Mouse (Mus musculus): ENCODE data around the gene Pla2g4b. TPM values are rescaled to one million over a fixed set of nuclear protein-coding genes. Genes with fewer than 3 reads are reported as not detected.
A peak's percentile ranks its signal among the peaks of the same experiment; 100 is the strongest.

The Pla2g4b gene
- polyA plus RNA-seq, 1 experiment from 2014 or later: 2.5 TPM

- Histone ChIP-seq H3K9me3 (ENCODE audit: control insufficient read depth, low read length) (no peaks in the 10 kb centered on the region), H3K36me3 (ENCODE audit: control insufficient read depth, insufficient read depth, low read length) (no peaks in the 10 kb centered on the region), H3K4me3 (ENCODE audit: low read depth, low read length) (no peak overlapping the region), H3K4me2 (replicated peaks; ENCODE audit: low read depth, low read length) (no peak overlapping the region), H3K4me1 (replicated peaks; ENCODE audit: control insufficient read depth, insufficient read depth, low read length) (no peaks in the 10 kb centered on the region), H3K27ac (ENCODE audit: low read depth, low read length) (no peak overlapping the region), H3K9ac (ENCODE audit: low read depth, low read length) (no peak overlapping the region), H3K27me3 (ENCODE audit: control insufficient read depth, insufficient read depth, low read length) (no peaks in the 10 kb centered on the region)
- WGBS: 82% methylated on average over 6 of the region's 6 CpGs
- no peak for DNase-seq (ENCODE audit: low spot score)
- no peak for ATAC-seq (ENCODE audit: low FRiP score)
These were observed 31.4 kb downstream of the Pla2g4b start for GRCm38 (mm10) chr2:120064639-120065038.

- DNase-seq (ENCODE audit: low spot score): no peak
- Histone ChIP-seq H3K4me2 (replicated peaks; ENCODE audit: low read depth, low read length) (no peak overlapping the region), H3K9ac (ENCODE audit: low read depth, low read length) (no peak overlapping the region), H3K27ac (ENCODE audit: low read depth, low read length) (no peak overlapping the region), H3K9me3 (ENCODE audit: control insufficient read depth, low read length) (no peaks in the 10 kb centered on the region), H3K4me3 (ENCODE audit: low read depth, low read length) (no peak overlapping the region), H3K36me3 (ENCODE audit: control insufficient read depth, insufficient read depth, low read length) (no peaks in the 10 kb centered on the region), H3K4me1 (replicated peaks; ENCODE audit: control insufficient read depth, insufficient read depth, low read length) (no peaks in the 10 kb centered on the region), H3K27me3 (ENCODE audit: control insufficient read depth, insufficient read depth, low read length) (no peaks in the 10 kb centered on the region)
- 87% methylated on average over 10 of the region's 10 CpGs for WGBS
- ATAC-seq (ENCODE audit: low FRiP score): no peak
These were observed 32.0 kb downstream of the Pla2g4b start for GRCm38 (mm10) chr2:120065243-120065642.

- DNase-seq (ENCODE audit: low spot score) (no peak), ATAC-seq (ENCODE audit: low FRiP score) (no peak)
- Histone ChIP-seq H3K4me1 (replicated peaks; ENCODE audit: control insufficient read depth, insufficient read depth, low read length) (no peaks in the 10 kb centered on the region), H3K9me3 (ENCODE audit: control insufficient read depth, low read length) (no peaks in the 10 kb centered on the region), H3K4me2 (replicated peaks; ENCODE audit: low read depth, low read length) (no peak overlapping the region), H3K27me3 (ENCODE audit: control insufficient read depth, insufficient read depth, low read length) (no peaks in the 10 kb centered on the region), H3K27ac (ENCODE audit: low read depth, low read length) (no peak overlapping the region), H3K4me3 (ENCODE audit: low read depth, low read length) (no peak overlapping the region), H3K36me3 (ENCODE audit: control insufficient read depth, insufficient read depth, low read length) (no peaks in the 10 kb centered on the region), H3K9ac (ENCODE audit: low read depth, low read length) (no peak overlapping the region)
- WGBS: 86% methylated on average over 3 of the region's 3 CpGs
These were observed 33.0 kb downstream of the Pla2g4b start for GRCm38 (mm10) chr2:120066224-120066623.

- Histone ChIP-seq H3K9ac (ENCODE audit: low read depth, low read length) (peak overlapping the region; percentile 42; the same call in 1 of the 2 replicates), H3K4me1 (replicated peaks; ENCODE audit: control insufficient read depth, insufficient read depth, low read length) (no peaks in the 10 kb centered on the region), H3K4me2 (replicated peaks; ENCODE audit: low read depth, low read length) (no peak overlapping the region), H3K27ac (ENCODE audit: low read depth, low read length) (no peak overlapping the region), H3K36me3 (ENCODE audit: control insufficient read depth, insufficient read depth, low read length) (no peaks in the 10 kb centered on the region), H3K9me3 (ENCODE audit: control insufficient read depth, low read length) (no peaks in the 10 kb centered on the region), H3K4me3 (ENCODE audit: low read depth, low read length) (no peak overlapping the region), H3K27me3 (ENCODE audit: control insufficient read depth, insufficient read depth, low read length) (no peaks in the 10 kb centered on the region)
- ATAC-seq (ENCODE audit: low FRiP score) (peak; percentile 59), DNase-seq (ENCODE audit: low spot score) (peak; percentile 68)
- 36% methylated on average over 16 of the region's 16 CpGs for whole genome bisulfite sequencing
These were observed 35.6 kb downstream of the Pla2g4b start for GRCm38 (mm10) chr2:120068555-120069465.

- no peak overlapping the region for H3K27ac ChIP-seq (ENCODE audit: low read depth, low read length)
- 72% methylated on average over 8 of the region's 8 CpGs for WGBS
- no peak overlapping the region for H3K4me2 ChIP-seq (replicated peaks; ENCODE audit: low read depth, low read length)
- DNase-seq (ENCODE audit: low spot score) (no peak), ATAC-seq (ENCODE audit: low FRiP score) (0 out of 2 replicates have a peak, but pooled peaks have one; percentile 7)
- no peaks in the 10 kb centered on the region for H3K9me3 ChIP-seq (ENCODE audit: control insufficient read depth, low read length)
- H3K4me3 ChIP-seq (ENCODE audit: low read depth, low read length): no peak overlapping the region
- no peaks in the 10 kb centered on the region for H3K4me1 ChIP-seq (replicated peaks; ENCODE audit: control insufficient read depth, insufficient read depth, low read length)
- no peaks in the 10 kb centered on the region for H3K36me3 ChIP-seq (ENCODE audit: control insufficient read depth, insufficient read depth, low read length)
- H3K27me3 ChIP-seq (ENCODE audit: control insufficient read depth, insufficient read depth, low read length): no peaks in the 10 kb centered on the region
- H3K9ac ChIP-seq (ENCODE audit: low read depth, low read length): 0 out of 2 replicates have a peak overlapping the region, but pooled peaks have one; percentile 15
These were observed 36.3 kb downstream of the Pla2g4b start for GRCm38 (mm10) chr2:120069466-120069990.

GRCm38 (mm10) chr2:120074096-120074495, 40.9 kb downstream of the Pla2g4b start:
- Histone ChIP-seq H3K4me3 (ENCODE audit: low read depth, low read length) (no peak overlapping the region), H3K9me3 (ENCODE audit: control insufficient read depth, low read length) (no peaks in the 10 kb centered on the region), H3K9ac (ENCODE audit: low read depth, low read length) (no peak overlapping the region), H3K27ac (ENCODE audit: low read depth, low read length) (no peak overlapping the region), H3K36me3 (ENCODE audit: control insufficient read depth, insufficient read depth, low read length) (no peaks in the 10 kb centered on the region), H3K27me3 (ENCODE audit: control insufficient read depth, insufficient read depth, low read length) (peaks cover 18% of the 10 kb centered on the region), H3K4me1 (replicated peaks; ENCODE audit: control insufficient read depth, insufficient read depth, low read length) (no peaks in the 10 kb centered on the region; the same call in 1 of the 2 replicates), H3K4me2 (replicated peaks; ENCODE audit: low read depth, low read length) (no peak overlapping the region)
- DNase-seq (ENCODE audit: low spot score): no peak
- WGBS: 92% methylated on average over 4 of the region's 4 CpGs
- ATAC-seq (ENCODE audit: low FRiP score): no peak

- peak; percentile 63 for DNase-seq (ENCODE audit: low spot score)
- WGBS: 3% methylated on average over 36 of the region's 36 CpGs
- no peak for ATAC-seq (ENCODE audit: low FRiP score)
- H3K36me3 ChIP-seq (ENCODE audit: control insufficient read depth, insufficient read depth, low read length): no peaks in the 10 kb centered on the region
- H3K4me1 ChIP-seq (replicated peaks; ENCODE audit: control insufficient read depth, insufficient read depth, low read length): no peaks in the 10 kb centered on the region; the same call in 1 of the 2 replicates
- peaks cover 18% of the 10 kb centered on the region for H3K27me3 ChIP-seq (ENCODE audit: control insufficient read depth, insufficient read depth, low read length)
- no peak overlapping the region; the same call in 1 of the 2 replicates for H3K9ac ChIP-seq (ENCODE audit: low read depth, low read length)
- H3K9me3 ChIP-seq (ENCODE audit: control insufficient read depth, low read length): no peaks in the 10 kb centered on the region
- H3K4me3 ChIP-seq (ENCODE audit: low read depth, low read length): peak overlapping the region; percentile 22
- H3K27ac ChIP-seq (ENCODE audit: low read depth, low read length): no peak overlapping the region
- H3K4me2 ChIP-seq (replicated peaks; ENCODE audit: low read depth, low read length): peak overlapping the region; percentile 34
These were observed 43.0 kb downstream of the Pla2g4b start for GRCm38 (mm10) chr2:120076076-120076705.

GRCm38 (mm10) chr2:120082416-120082815, 49.2 kb downstream of the Pla2g4b start:
- no peak overlapping the region for H3K27ac ChIP-seq (ENCODE audit: low read depth, low read length)
- no peak overlapping the region for H3K9ac ChIP-seq (ENCODE audit: low read depth, low read length)
- no peaks in the 10 kb centered on the region for H3K9me3 ChIP-seq (ENCODE audit: control insufficient read depth, low read length)
- H3K27me3 ChIP-seq (ENCODE audit: control insufficient read depth, insufficient read depth, low read length): peaks cover under 1% of the 10 kb centered on the region; the same call in 1 of the 2 replicates
- WGBS: 64% methylated on average over 2 of the region's 2 CpGs
- H3K4me1 ChIP-seq (replicated peaks; ENCODE audit: control insufficient read depth, insufficient read depth, low read length): no peaks in the 10 kb centered on the region
- no peak overlapping the region for H3K4me3 ChIP-seq (ENCODE audit: low read depth, low read length)
- DNase-seq (ENCODE audit: low spot score) (no peak), ATAC-seq (ENCODE audit: low FRiP score) (no peak)
- H3K4me2 ChIP-seq (replicated peaks; ENCODE audit: low read depth, low read length): no peak overlapping the region
- no peaks in the 10 kb centered on the region for H3K36me3 ChIP-seq (ENCODE audit: control insufficient read depth, insufficient read depth, low read length)

Measured in hindbrain, embryonic 11.5 days (tissue).